ENCODE assay signal across 14 mouse cellular contexts in the genomic region with DNA sequence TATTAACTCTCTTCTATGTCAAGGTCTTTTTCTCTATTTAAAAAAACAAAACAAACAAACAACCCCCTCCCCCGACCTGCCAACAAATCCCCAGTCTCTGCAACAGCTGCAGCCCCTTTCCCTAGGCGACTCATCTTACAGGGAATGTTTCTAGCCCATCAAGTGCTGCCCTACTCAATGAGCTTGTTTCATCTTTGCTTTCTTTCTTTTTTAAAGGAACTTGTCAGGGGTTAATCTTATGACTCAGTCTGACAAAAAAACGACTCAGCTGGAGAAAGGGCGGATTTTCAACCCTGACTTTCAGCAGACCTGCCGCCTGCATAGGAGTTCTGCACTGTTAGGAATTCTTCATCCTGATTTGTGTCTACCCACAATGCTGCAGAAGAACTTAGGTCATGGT.
DNase-seq lines count a peak whose midpoint lies in the region; ATAC-seq and TF ChIP-seq lines count a peak whose summit lies in the region.
"Had no signal": no experiment of that assay in that cellular context is flagged by ENCODE, and none has a peak within 500 bp of the region (broad histone marks: within the 10 kb centered on the region; RNA-seq: fewer than 3 reads in every experiment).

No protein-coding gene starts in this region.

- 8% methylated on average over 5 of the region's 5 CpGs for WGBS in hindbrain, embryonic 10.5 days
- 22% methylated on average over 5 of the region's 5 CpGs for WGBS in hindbrain, postnatal 0 days
- 28% methylated on average over 5 of the region's 5 CpGs for WGBS in limb, embryonic 12.5 days

- H3K9ac ChIP-seq in hindbrain, postnatal 0 days (replicated peaks; ENCODE audit: low read length) = no peak overlapping the region
- no peak overlapping the region for H3K9ac ChIP-seq in limb, embryonic 12.5 days (replicated peaks)
- H3K9ac ChIP-seq: heart, embryonic 15.5 days had no signal

- DNase-seq in hindbrain, embryonic 10.5 days (ENCODE audit: low spot score) = no peak
- no peak for DNase-seq in hindbrain, postnatal 0 days (ENCODE audit: low spot score)
- DNase-seq in 3T3-L1 (ENCODE audit: low read depth, low spot score) = peak; percentile 74
- peak; percentile 28 for DNase-seq in embryo, embryonic 9.5 days (ENCODE audit: extremely low spot score)
- no peak for DNase-seq in left cerebral cortex, postnatal 4 days
- DNase-seq in layer of hippocampus, postnatal 10 days (ENCODE audit: low spot score in 2 of 2) = no peak
- DNase-seq in heart, postnatal 14 days = no peak
- DNase-seq: adrenal gland, postnatal 36 days; cerebellum, adult 9-10 months; kidney, adult 11 months had no signal

- H3K9me3 ChIP-seq in hindbrain, embryonic 10.5 days = no peaks in the 10 kb centered on the region
- H3K9me3 ChIP-seq in hindbrain, postnatal 0 days (ENCODE audit: low read length) = no peaks in the 10 kb centered on the region
- no peaks in the 10 kb centered on the region for H3K9me3 ChIP-seq in limb, embryonic 12.5 days
- H3K9me3 ChIP-seq: heart, embryonic 15.5 days had no signal

- H3K27ac ChIP-seq in hindbrain, embryonic 10.5 days = peak overlapping the region; percentile 88
- no peak overlapping the region for H3K27ac ChIP-seq in hindbrain, postnatal 0 days
- peak overlapping the region; percentile 58 for H3K27ac ChIP-seq in limb, embryonic 12.5 days
- H3K27ac ChIP-seq: heart, embryonic 15.5 days; left cerebral cortex, adult 2 months had no signal

- no peak for TF ChIP-seq CTCF in hindbrain, postnatal 0 days (IDR thresholded peaks at IDR 0.05; ENCODE audit: low read depth)

- H3K4me2 ChIP-seq in hindbrain, postnatal 0 days (ENCODE audit: low read depth, low read length) = no peak overlapping the region
- H3K4me2 ChIP-seq in limb, embryonic 12.5 days = no peak overlapping the region
- H3K4me2 ChIP-seq: heart, embryonic 15.5 days had no signal

- no peaks in the 10 kb centered on the region for H3K27me3 ChIP-seq in hindbrain, embryonic 10.5 days (ENCODE audit: insufficient read depth, poor library complexity, severe bottlenecking)
- H3K27me3 ChIP-seq in hindbrain, postnatal 0 days (ENCODE audit: insufficient read depth, low read length) = no peaks in the 10 kb centered on the region
- H3K27me3 ChIP-seq in limb, embryonic 12.5 days = no peaks in the 10 kb centered on the region
- H3K27me3 ChIP-seq: heart, embryonic 15.5 days had no signal

- no peak overlapping the region for H3K4me3 ChIP-seq in hindbrain, embryonic 10.5 days
- no peak overlapping the region for H3K4me3 ChIP-seq in hindbrain, postnatal 0 days (ENCODE audit: low read length)
- H3K4me3 ChIP-seq in limb, embryonic 12.5 days (replicated peaks) = no peak overlapping the region
- H3K4me3 ChIP-seq: heart, embryonic 15.5 days; left cerebral cortex, adult 2 months had no signal

- H3K36me3 ChIP-seq in hindbrain, embryonic 10.5 days = peaks cover 4% of the 10 kb centered on the region
- no peaks in the 10 kb centered on the region for H3K36me3 ChIP-seq in hindbrain, postnatal 0 days (ENCODE audit: insufficient read depth, low read length)
- no peaks in the 10 kb centered on the region for H3K36me3 ChIP-seq in limb, embryonic 12.5 days
- H3K36me3 ChIP-seq: heart, embryonic 15.5 days had no signal

- no peak for ATAC-seq in hindbrain, postnatal 0 days
- no peak for ATAC-seq in limb, embryonic 12.5 days (ENCODE audit: insufficient number of reproducible peaks, insufficient read depth, low FRiP score, low TSS enrichment, low read depth)
- ATAC-seq: CD4-positive, CD25-positive, alpha-beta regulatory T cell, adult 4 months had no signal

- H3K4me1 ChIP-seq in hindbrain, embryonic 10.5 days (replicated peaks) = peaks cover 59% of the 10 kb centered on the region
- H3K4me1 ChIP-seq in hindbrain, postnatal 0 days (ENCODE audit: insufficient read depth, low read length) = no peaks in the 10 kb centered on the region
- H3K4me1 ChIP-seq in limb, embryonic 12.5 days (replicated peaks) = peaks cover 31% of the 10 kb centered on the region

- intact Hi-C loops in left cerebral cortex, postnatal 4 days (cut with DNase I) = no loop called here
- intact Hi-C loops in heart, postnatal 14 days (cut with DNase I) = loop anchor here (5.0 kb wide), 1 partner anchor 38 kb away; no protein-coding TSS in a partner anchor

Comparison
In these comparisons a context has a peak if more than half of its experiments do, and no peak if none do; other contexts are left out.
1. DNase-seq: peak in 3T3-L1 (single experiment) and embryo, embryonic 9.5 days (single experiment); none in hindbrain, embryonic 10.5 days (single experiment), hindbrain, postnatal 0 days (single experiment), left cerebral cortex, postnatal 4 days (single experiment), layer of hippocampus, postnatal 10 days (0 of 2) and heart, postnatal 14 days (0 of 2).